Mouse (Mus musculus) lung, postnatal 0 days (tissue): Measurements from ENCODE around the gene Gm10945.

Experiments
- CTCF ChIP-seq: IDR thresholded peaks from 2 replicates; pipeline ENCODE4 v1.5.1; 2016; ENCODE audit warnings: antibody characterized with exemption, mild to moderate bottlenecking
- EP300 ChIP-seq: IDR thresholded peaks from 2 replicates; pipeline ENCODE4 v1.6.1; 2016; ENCODE audit warnings: antibody characterized with exemption, mild to moderate bottlenecking, control low read depth

GRCm38 (mm10) chr10:6788517-6789237 is 27.1 kb upstream of the Gm10945 start:
- TF ChIP-seq CTCF (no peak), EP300 (no peak)
